Mouse (Mus musculus): ENCODE data around the gene Klhdc7a. TPM values are rescaled to one million over a fixed set of nuclear protein-coding genes. Genes with fewer than 3 reads are reported as not detected.

The Klhdc7a gene
- total and polyA plus RNA-seq, 3 experiments: under 0.01 TPM; not detected in 2

- Histone ChIP-seq H3K9me3 (replicated peaks; ENCODE audit: insufficient read depth, low read length) (no peaks in the 10 kb centered on the region), H3K4me1 (ENCODE audit: control insufficient read depth in 1 of 2, insufficient read depth in 2 of 2, low read length in 2 of 2) (no peaks in the 10 kb centered on the region), H3K4me3 (ENCODE audit: control insufficient read depth in 1 of 2, insufficient read depth in 1 of 2, low read depth in 2 of 2, low read length in 2 of 2) (no peak overlapping the region), H3K27me3 (ENCODE audit: control insufficient read depth in 1 of 2, insufficient read depth in 2 of 2, low read length in 2 of 2) (no peaks in the 10 kb centered on the region), H3K79me2 (ENCODE audit: control insufficient read depth, insufficient read depth, low read length, poor library complexity) (no peaks in the 10 kb centered on the region), H3K27ac (ENCODE audit: control insufficient read depth, low read depth, low read length) (no peak overlapping the region), H3K9ac (ENCODE audit: control insufficient read depth, low read depth, low read length, poor library complexity, severe bottlenecking) (no peak overlapping the region), H3K36me3 (ENCODE audit: control insufficient read depth in 1 of 2, insufficient read depth in 2 of 2, low read length in 2 of 2) (no peaks in the 10 kb centered on the region)
- DNase-seq (ENCODE audit: low read depth, low spot score): no peak
- no peak for TF ChIP-seq RAD21 (IDR thresholded peaks at IDR 0.05; ENCODE audit: low read depth, low read length)
- no peak for TF ChIP-seq ETS1 (IDR thresholded peaks at IDR 0.05; ENCODE audit: low read depth, low read length)
- TF ChIP-seq POLR2AphosphoS2 (IDR thresholded peaks at IDR 0.05; ENCODE audit: low read length): no peak
- no peak for TF ChIP-seq ZMIZ1 (IDR thresholded peaks at IDR 0.05; ENCODE audit: low read depth, low read length)
- TF ChIP-seq POLR2A (IDR thresholded peaks at IDR 0.05; ENCODE audit: control insufficient read depth in 1 of 2, insufficient read depth in 1 of 2, low read depth in 1 of 2, low read length in 2 of 2, poor library complexity in 1 of 2): no peak
- TF ChIP-seq MAX (IDR thresholded peaks at IDR 0.05; ENCODE audit: low read length): no peak
- TF ChIP-seq UBTF (IDR thresholded peaks at IDR 0.05; ENCODE audit: borderline replicate concordance, insufficient read depth, low read depth, low read length): no peak
- TF ChIP-seq KAT2A (conservative IDR thresholded peaks at IDR 0.05; ENCODE audit: low read depth, low read length): no peak
- no peak for TF ChIP-seq CTCF (IDR thresholded peaks at IDR 0.05 in 2 of 3, conservative IDR thresholded peaks at IDR 0.05 in 1 of 3; ENCODE audit: control insufficient read depth in 1 of 3, insufficient read depth in 1 of 3, low read depth in 2 of 3, low read length in 3 of 3, poor library complexity in 1 of 3, severe bottlenecking in 1 of 3)
- no peak for TF ChIP-seq GABPA (IDR thresholded peaks at IDR 0.05; ENCODE audit: low read depth, low read length)
- TF ChIP-seq ELF1 (IDR thresholded peaks at IDR 0.05; ENCODE audit: low read depth, low read length): no peak
- TF ChIP-seq POLR2AphosphoS5 (IDR thresholded peaks at IDR 0.05; ENCODE audit: borderline replicate concordance, low read depth, low read length): no peak
- no peak for TF ChIP-seq CHD2 (IDR thresholded peaks at IDR 0.05; ENCODE audit: low read length)
Measured at GRCm38 (mm10) chr4:139965596-139966185, 2.1 kb downstream of the Klhdc7a start.

DNA sequence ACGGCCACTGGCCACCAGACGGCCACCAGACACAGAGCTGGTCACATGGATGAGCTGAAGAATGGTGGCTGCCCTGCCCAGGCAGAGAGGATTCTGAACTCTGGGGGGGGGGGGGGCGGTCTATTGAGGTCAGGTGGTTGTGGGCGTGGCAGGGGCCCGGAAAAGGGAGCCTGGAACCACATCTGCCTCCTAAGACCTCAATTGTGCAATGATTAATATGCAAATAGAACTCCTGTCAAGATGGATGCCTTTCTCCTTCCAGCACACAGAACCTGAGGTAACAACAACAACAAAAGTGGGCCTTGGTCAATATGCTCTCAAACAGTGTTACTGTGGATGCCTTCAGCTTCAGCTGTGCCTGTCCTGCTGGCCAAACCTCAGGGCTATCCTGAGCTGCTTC lies 3.4 kb downstream of the Klhdc7a start:
- H3K9ac ChIP-seq (ENCODE audit: control insufficient read depth, low read depth, low read length, poor library complexity, severe bottlenecking): no peak overlapping the region
- no peak for DNase-seq (ENCODE audit: low read depth, low spot score)
- H3K4me1 ChIP-seq (ENCODE audit: control insufficient read depth in 1 of 2, insufficient read depth in 2 of 2, low read length in 2 of 2): no peaks in the 10 kb centered on the region
- no peak overlapping the region for H3K27ac ChIP-seq (ENCODE audit: control insufficient read depth, low read depth, low read length)
- H3K27me3 ChIP-seq (ENCODE audit: control insufficient read depth in 1 of 2, insufficient read depth in 2 of 2, low read length in 2 of 2): no peaks in the 10 kb centered on the region
- no peaks in the 10 kb centered on the region for H3K9me3 ChIP-seq (replicated peaks; ENCODE audit: insufficient read depth, low read length)
- H3K79me2 ChIP-seq (ENCODE audit: control insufficient read depth, insufficient read depth, low read length, poor library complexity): no peaks in the 10 kb centered on the region
- H3K36me3 ChIP-seq (ENCODE audit: control insufficient read depth in 1 of 2, insufficient read depth in 2 of 2, low read length in 2 of 2): no peaks in the 10 kb centered on the region
- H3K4me3 ChIP-seq (ENCODE audit: control insufficient read depth in 1 of 2, insufficient read depth in 1 of 2, low read depth in 2 of 2, low read length in 2 of 2): no peak overlapping the region
- TF ChIP-seq MXI1 (IDR thresholded peaks at IDR 0.05; ENCODE audit: low read depth, low read length) (no peak), NRF1 (IDR thresholded peaks at IDR 0.05; ENCODE audit: insufficient read depth, low read depth, low read length, poor library complexity, severe bottlenecking) (no peak), MAZ (IDR thresholded peaks at IDR 0.05; ENCODE audit: low read depth, low read length) (no peak), RAD21 (IDR thresholded peaks at IDR 0.05; ENCODE audit: low read depth, low read length) (no peak), USF1 (IDR thresholded peaks at IDR 0.05; ENCODE audit: low read depth, low read length) (no peak), CHD2 (IDR thresholded peaks at IDR 0.05; ENCODE audit: low read length) (no peak), ELF1 (IDR thresholded peaks at IDR 0.05; ENCODE audit: low read depth, low read length) (no peak)

Data from MEL (cell line).